Mouse (Mus musculus) heart, postnatal 4 days (tissue): Measurements from ENCODE around the gene Ajap1. TPM values are rescaled to one million over a fixed set of nuclear protein-coding genes. Genes with fewer than 3 reads are reported as not detected.

Experiments used
- DNase-seq: peaks from one replicate; pipeline ENCODE4 v3.0.0; 2021
- total RNA-seq, 2 experiments: library from RNA; stranded (reverse); gene quantifications; 2 replicates each; pipeline ENCODE4 v1.2.3; 2021

Ajap1 gene
- total RNA-seq: under 1 TPM; 0.09 to 0.50 TPM

GRCm38 (mm10) chr4:153482459-153483338, at the start of gene Ajap1:
Gene Ajap1, minus strand, starts transcription at chr4:153482811.
- no peak for DNase-seq

GRCm38 (mm10) chr4:153530536-153530935, 47.9 kb upstream of the Ajap1 start:
- no peak for DNase-seq

GRCm38 (mm10) chr4:153521601-153522000, 39.0 kb upstream of the Ajap1 start:
- DNase-seq: no peak

- DNase-seq: no peak
These were observed 37.3 kb upstream of the Ajap1 start for GRCm38 (mm10) chr4:153519888-153520287.

- no peak for DNase-seq
These were observed 36.7 kb upstream of the Ajap1 start for GRCm38 (mm10) chr4:153519289-153519688.

GRCm38 (mm10) chr4:153515786-153516185, 33.2 kb upstream of the Ajap1 start:
- DNase-seq: no peak

GRCm38 (mm10) chr4:153514071-153514470, 31.5 kb upstream of the Ajap1 start:
- DNase-seq: no peak

GRCm38 (mm10) chr4:153511530-153511929, 28.9 kb upstream of the Ajap1 start:
- DNase-seq: no peak

- DNase-seq: no peak
These were observed 19.3 kb upstream of the Ajap1 start for GRCm38 (mm10) chr4:153501936-153502335.

GRCm38 (mm10) chr4:153492444-153492843, 9.8 kb upstream of the Ajap1 start:
- DNase-seq: no peak

GRCm38 (mm10) chr4:153489116-153489515, 6.5 kb upstream of the Ajap1 start:
- DNase-seq: no peak

GRCm38 (mm10) chr4:153485913-153486312, 3.3 kb upstream of the Ajap1 start:
- DNase-seq: no peak

- peak; percentile 80 for DNase-seq
These were observed 1.8 kb upstream of the Ajap1 start for GRCm38 (mm10) chr4:153484392-153484791.

- no peak for DNase-seq
These were observed 1.0 kb downstream of the Ajap1 start for GRCm38 (mm10) chr4:153481361-153482234.

- DNase-seq: peak; percentile 36
These were observed 1.9 kb downstream of the Ajap1 start for GRCm38 (mm10) chr4:153480551-153481262.

- DNase-seq: no peak
These were observed 3.5 kb downstream of the Ajap1 start for GRCm38 (mm10) chr4:153479144-153479543.

GRCm38 (mm10) chr4:153473480-153474252, 8.9 kb downstream of the Ajap1 start:
- no peak for DNase-seq

- DNase-seq: no peak
These were observed 12.9 kb downstream of the Ajap1 start for GRCm38 (mm10) chr4:153469712-153470111.

GRCm38 (mm10) chr4:153459934-153460333, 22.7 kb downstream of the Ajap1 start:
- DNase-seq: no peak

- DNase-seq: no peak
These were observed 23.1 kb downstream of the Ajap1 start for GRCm38 (mm10) chr4:153459503-153459902.

- no peak for DNase-seq
These were observed 23.8 kb downstream of the Ajap1 start for GRCm38 (mm10) chr4:153458821-153459220.

- DNase-seq: no peak
These were observed 29.1 kb downstream of the Ajap1 start for GRCm38 (mm10) chr4:153453496-153453895.
